28 mouse cellular contexts compared by ENCODE assay signal in genomic region chr10:87032768-87033167, GRCm38 (mm10). TPM values are rescaled to one million over a fixed set of nuclear protein-coding genes. Genes with fewer than 3 reads are reported as not detected.
"Had no signal": no experiment of that assay in that cellular context is flagged by ENCODE, and none has a peak within 500 bp of the region (broad histone marks: within the 10 kb centered on the region; RNA-seq: fewer than 3 reads in every experiment).

No protein-coding gene starts in this region.

- H3K9me3 ChIP-seq: limb, embryonic 10.5 days; limb, embryonic 13.5 days; liver, embryonic 15.5 days; midbrain, embryonic 13.5 days; neural tube, embryonic 12.5 days; neural tube, embryonic 15.5 days; stomach, embryonic 15.5 days had no signal

- H3K36me3 ChIP-seq: limb, embryonic 10.5 days; limb, embryonic 13.5 days; liver, embryonic 15.5 days; midbrain, embryonic 13.5 days; neural tube, embryonic 12.5 days; neural tube, embryonic 15.5 days; stomach, embryonic 15.5 days had no signal

- H3K27me3 ChIP-seq: liver, embryonic 15.5 days; midbrain, embryonic 13.5 days; neural tube, embryonic 12.5 days; neural tube, embryonic 15.5 days had no signal

- H3K4me2 ChIP-seq: limb, embryonic 13.5 days; liver, embryonic 15.5 days; midbrain, embryonic 13.5 days; neural tube, embryonic 12.5 days; neural tube, embryonic 15.5 days; stomach, embryonic 15.5 days had no signal

- H3K9ac ChIP-seq: limb, embryonic 13.5 days; liver, embryonic 15.5 days; midbrain, embryonic 13.5 days; neural tube, embryonic 12.5 days; neural tube, embryonic 15.5 days; stomach, embryonic 15.5 days had no signal

- H3K4me3 ChIP-seq: layer of hippocampus, adult 2 months; limb, embryonic 10.5 days; limb, embryonic 13.5 days; liver, embryonic 15.5 days; midbrain, embryonic 13.5 days; neural tube, embryonic 12.5 days; neural tube, embryonic 15.5 days; stomach, embryonic 15.5 days had no signal

- ATAC-seq: midbrain, embryonic 13.5 days had no signal

- DNase-seq: kidney, adult 2 months; kidney, postnatal 25 days; layer of hippocampus, adult 9-11 months; liver; lung, adult 2 months; right cerebral cortex, adult 18-20 months; right cerebral cortex, postnatal 14 days; right cerebral cortex, postnatal 4 days; thymus, postnatal 25 days had no signal

- H3K27ac ChIP-seq: kidney, postnatal 0 days; layer of hippocampus, adult 2 months; limb, embryonic 10.5 days; limb, embryonic 13.5 days; liver, embryonic 15.5 days; macrophage; midbrain, embryonic 13.5 days; neural tube, embryonic 12.5 days; neural tube, embryonic 15.5 days; stomach, embryonic 15.5 days had no signal

- H3K4me1 ChIP-seq: limb, embryonic 13.5 days; liver, embryonic 15.5 days had no signal

RNA-seq across cellular contexts. Expression of gene 1700113H08Rik, which starts 25.1 kb away (rescaled TPM):
- total RNA-seq: layer of hippocampus, adult 2 months; layer of hippocampus, postnatal 25 days; left cerebral cortex, adult 18-20 months; left cerebral cortex, postnatal 25 days; megakaryocyte, adult 5-6 weeks; midbrain, postnatal 0 days had no signal
- polyA plus RNA-seq: kidney, adult 2 months; kidney, embryonic 14.5 days; kidney, postnatal 0 days; large intestine, adult 2 months; limb, embryonic 10.5 days; limb, embryonic 13.5 days; liver, embryonic 15.5 days; lung, adult 2 months; lung, embryonic 16.5 days; macrophage; thymus, postnatal 0 days had no signal
